Mouse (Mus musculus) CD4-positive, CD25-positive, alpha-beta regulatory T cell, adult 2 months (primary cell): Measurements from ENCODE around the gene Gm11060.

Source experiments
- DNase-seq: peaks from one replicate; pipeline ENCODE4 v3.0.0-alpha.2; 2012; ENCODE audit warnings: low read depth, low spot score

Gene Gm11060

DNA sequence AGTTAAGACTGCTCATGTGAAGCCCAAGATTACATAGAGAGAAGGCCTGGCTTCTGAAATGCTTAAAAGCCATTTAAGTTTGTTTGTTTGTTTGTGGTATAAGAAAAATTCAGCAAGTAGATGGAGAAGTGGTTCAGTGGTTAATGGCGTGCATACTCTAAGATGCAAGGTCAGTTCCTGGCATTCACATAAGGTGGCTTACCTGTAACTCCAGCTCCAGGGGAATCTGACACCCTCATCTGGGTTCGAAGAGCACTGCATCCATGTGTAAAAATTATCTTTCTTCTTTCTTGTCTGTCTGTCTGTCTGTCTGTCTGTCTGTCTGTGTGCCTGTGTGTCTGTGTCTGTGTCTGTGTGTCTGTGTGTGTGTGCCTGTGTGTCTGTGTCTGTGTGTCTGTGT is at the start of gene Gm11060:
Gene Gm11060, plus strand, starts transcription at position 301 of the 400 bp plus-strand sequence.
- DNase-seq: no peak

- DNase-seq: no peak
Observed at GRCm38 (mm10) chr2:105043152-105043551, 48.7 kb upstream of the Gm11060 start.

GRCm38 (mm10) chr2:105048301-105048700 is 43.5 kb upstream of the Gm11060 start:
- DNase-seq: no peak

GRCm38 (mm10) chr2:105055529-105055928 is 36.3 kb upstream of the Gm11060 start:
- DNase-seq: no peak

- DNase-seq: no peak
Observed at GRCm38 (mm10) chr2:105058577-105059116, 33.2 kb upstream of the Gm11060 start.

- DNase-seq: no peak
Observed at GRCm38 (mm10) chr2:105062741-105063372, 29.0 kb upstream of the Gm11060 start.

DNA sequence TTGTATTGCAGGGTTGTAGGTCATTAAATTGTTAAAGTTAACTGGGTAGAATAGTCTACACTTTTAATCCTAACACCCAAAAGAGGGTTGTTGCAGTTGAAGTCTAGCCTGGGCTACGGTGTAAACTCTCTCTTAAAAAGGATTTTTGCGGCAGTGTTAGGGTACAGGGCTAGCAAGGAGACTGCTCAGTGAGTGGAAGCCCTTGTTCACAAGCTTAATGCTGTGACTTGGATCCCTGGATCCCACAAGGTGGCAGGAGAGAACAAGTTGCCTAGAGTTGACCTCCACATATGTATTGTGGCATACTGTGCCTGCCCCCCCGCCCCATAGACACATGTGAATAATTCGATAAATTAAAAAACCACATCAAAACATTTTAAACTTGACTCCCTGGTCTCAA is 19.3 kb upstream of the Gm11060 start:
- no peak for DNase-seq

DNA sequence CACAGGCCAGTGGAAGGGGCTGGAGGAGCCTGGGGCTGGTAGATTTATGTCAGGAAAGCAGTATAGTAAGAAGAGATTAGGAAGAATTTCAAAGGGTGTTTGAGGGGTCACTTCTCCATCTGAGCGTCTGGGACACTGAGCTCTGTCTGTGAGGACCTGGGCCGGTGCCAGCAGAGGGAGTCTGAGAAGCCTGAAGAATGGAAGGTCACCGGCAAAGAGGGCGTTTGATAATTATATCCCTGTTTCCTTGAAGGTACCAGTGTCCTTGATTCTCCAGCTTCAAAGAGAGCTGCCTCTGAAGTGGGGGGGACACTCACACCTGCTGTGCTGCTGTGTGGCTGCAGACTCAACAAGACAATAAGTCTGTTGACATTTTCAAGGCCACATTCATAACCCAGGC is 17.6 kb upstream of the Gm11060 start:
- no peak for DNase-seq

GRCm38 (mm10) chr2:105075809-105076208 is 16.0 kb upstream of the Gm11060 start:
- no peak for DNase-seq

DNA sequence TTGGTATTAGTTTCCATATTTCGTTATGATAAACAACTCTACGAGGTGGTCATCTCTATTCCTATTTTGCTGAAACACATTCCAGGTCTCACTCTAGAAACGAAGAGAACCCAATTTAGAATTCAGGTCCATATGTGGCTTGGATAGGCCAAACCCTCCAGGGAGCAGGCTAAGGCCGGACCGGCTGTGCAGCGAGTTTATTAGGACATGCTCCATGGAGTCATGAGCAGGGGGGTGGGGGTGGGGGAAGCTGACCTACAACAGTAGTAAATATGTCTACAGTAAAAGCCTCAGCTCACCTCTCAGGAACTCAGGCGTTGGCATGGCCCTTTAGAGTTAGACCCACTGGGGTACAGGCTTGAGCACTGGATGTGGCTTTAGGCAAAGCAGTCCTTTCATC is 14.7 kb upstream of the Gm11060 start:
- DNase-seq: no peak

DNA sequence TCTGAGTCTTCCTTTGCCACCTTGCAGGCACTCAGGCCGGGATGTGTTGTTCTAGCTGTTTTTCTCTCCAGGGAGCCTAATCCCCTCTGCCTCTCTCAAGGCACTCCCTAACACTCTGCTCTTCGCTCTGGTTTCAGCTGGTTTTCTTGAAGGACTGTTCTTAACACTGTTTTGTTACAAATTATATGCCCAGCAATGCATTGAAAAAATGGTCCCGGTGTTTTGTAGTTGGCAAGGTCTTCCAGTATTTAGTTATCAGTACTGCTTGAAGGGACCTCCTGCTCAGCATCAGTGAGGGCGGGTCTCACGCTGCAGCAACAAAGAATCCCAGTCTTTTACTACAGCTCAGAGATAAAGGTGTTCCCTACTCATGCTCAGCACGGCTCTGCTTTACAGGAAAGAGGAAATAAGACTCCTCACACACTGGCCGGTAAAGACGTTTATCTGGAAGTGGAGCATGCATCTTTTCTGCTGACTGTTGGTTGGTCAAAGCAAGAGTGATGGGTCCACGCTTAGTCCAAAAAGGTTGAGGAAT is 9.5 kb upstream of the Gm11060 start:
- no peak for DNase-seq

- DNase-seq: no peak
Observed at GRCm38 (mm10) chr2:105084035-105084434, 7.8 kb upstream of the Gm11060 start.

- DNase-seq: no peak
Observed at GRCm38 (mm10) chr2:105086081-105086480, 5.7 kb upstream of the Gm11060 start.

- no peak for DNase-seq
Observed at GRCm38 (mm10) chr2:105088005-105088404, 3.8 kb upstream of the Gm11060 start.

DNA sequence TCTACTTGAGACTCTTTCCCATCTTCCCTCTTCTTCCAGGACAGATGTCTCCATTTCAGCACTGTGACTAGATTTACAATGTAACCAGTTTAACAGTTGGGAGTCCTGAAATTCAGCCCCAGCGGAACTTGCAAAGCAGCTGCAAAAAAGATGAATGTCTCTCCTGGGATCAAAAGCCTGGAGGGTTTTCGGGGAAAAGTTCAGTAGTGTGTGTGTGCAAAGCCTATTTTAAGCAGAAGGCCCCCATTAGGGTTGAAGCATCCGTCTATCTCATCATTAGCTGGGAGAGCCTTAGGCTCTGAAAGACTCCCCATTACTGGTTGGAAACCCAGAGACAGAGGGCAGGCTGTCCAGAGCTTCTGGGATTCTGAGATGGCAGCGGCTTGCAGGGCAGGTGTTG is 2.7 kb upstream of the Gm11060 start:
- DNase-seq: no peak

DNA sequence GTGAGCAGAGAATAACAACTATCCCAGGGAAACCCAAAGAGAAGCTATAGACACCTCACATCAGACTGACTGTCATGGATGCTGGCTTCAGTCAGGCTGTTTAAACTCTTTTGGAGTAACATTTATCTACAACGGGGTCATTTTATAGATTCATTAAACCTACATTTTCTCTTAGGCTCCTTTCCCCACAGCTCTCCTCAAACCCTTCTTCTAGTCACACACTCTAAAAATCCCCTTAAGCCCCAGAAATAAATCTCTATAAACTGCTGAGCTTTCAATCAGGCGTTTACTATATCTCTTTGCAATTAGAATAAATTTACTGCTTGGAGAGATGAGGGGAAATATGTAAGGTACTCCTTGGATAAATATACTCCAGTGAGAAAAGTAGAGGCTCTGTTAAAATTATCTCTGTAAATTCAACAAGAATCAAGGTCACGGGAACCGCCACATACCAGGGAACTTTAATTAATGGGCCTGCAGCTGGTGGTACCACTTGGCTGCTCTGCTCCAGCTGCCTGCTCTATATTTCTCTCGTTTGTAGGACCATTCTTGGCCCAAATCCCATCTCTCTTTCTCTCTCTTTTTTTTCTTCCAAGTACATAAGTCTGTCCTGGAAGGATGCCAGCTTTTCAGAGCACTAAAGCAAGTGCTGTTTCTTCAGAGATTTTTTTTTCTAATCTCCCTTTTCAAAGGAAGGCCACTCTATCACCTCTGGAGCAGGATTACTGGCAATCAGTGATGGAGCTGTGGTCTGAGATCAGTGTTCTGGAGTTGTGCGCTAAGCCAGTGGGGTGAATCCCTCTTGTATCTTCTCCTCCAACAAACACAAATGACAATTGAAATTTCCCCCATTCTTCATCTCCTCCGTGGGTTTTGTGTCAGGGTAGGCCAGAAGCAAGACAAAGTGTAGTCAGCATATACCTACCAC is 2.0 kb upstream of the Gm11060 start:
- no peak for DNase-seq

DNA sequence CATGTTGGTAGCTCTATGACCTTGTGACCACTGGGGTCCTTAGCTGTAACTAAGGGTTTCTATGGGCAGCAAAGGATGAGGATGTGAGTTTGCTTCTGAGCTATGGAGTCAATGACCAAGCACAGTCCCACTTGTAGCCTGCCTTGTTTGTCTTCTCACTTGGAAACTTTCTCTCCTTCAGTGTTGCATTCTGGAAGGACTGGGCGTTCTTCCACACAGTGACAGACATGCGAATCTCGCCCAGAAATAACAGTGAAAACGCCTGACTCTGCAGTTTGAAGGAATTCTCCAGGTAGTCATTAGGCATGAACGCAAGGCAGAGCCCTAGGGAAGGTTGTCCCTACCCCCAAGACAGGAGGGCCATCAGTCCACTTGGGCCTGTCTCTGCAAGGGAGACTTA is 827 bp upstream of the Gm11060 start:
- no peak for DNase-seq

DNA sequence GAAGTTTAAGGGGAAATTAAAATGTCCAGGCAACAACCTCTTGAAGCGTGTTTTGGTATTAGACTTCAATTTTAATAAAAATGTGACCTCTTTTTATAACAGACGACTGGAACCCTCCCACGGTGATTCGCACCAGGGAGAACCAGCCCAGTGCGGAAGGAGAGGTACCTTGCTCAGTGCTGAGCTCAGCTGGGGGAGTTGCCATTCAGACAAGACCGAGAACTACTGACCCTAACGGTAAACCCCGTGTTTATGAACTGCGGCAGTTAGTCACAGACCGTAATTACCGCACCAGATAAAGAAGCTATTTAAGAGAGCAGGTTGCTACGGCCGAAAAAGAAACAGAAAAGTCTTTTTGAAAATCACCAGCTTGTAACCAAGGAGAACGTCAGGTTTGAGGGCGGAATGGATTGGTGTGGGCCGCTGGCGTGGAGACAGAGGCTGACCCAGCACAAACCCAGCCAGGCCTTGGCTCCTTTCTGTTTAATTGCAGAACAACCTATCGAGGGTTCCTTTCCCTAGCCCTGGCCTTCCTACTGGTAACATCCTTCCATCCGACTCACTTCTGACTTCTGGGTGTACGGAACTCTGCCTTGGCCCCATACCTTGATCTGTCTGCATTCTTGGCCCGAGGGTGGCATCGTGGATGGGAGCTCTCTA is 5.6 kb downstream of the Gm11060 start:
- no peak for DNase-seq

DNA sequence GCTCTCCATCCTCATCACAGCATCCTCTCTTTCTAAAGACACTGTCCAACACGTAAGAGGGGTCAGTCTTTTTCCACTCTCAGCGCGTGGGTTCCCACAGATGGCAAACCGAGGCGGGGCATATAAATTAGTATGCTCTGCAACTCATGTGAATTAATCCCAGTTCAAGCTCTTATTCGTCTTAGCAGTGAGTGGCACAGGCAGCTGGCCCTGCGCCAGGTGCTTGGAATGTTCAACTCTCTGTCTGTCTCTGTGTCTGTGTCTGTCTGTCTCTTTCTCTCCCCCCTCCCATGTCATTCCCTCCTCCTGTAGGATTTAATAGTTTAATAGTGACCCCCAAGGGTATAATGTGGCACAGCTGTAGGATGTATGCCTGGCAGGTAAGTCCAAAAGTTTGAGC is 7.6 kb downstream of the Gm11060 start:
- no peak for DNase-seq

GRCm38 (mm10) chr2:105100541-105100940 is 8.7 kb downstream of the Gm11060 start:
- no peak for DNase-seq

GRCm38 (mm10) chr2:105108703-105109158 is 16.9 kb downstream of the Gm11060 start:
- no peak for DNase-seq

GRCm38 (mm10) chr2:105114074-105114473 is 22.3 kb downstream of the Gm11060 start:
- no peak for DNase-seq
